Mouse (Mus musculus): ENCODE measurements around the gene Gm5724. TPM values are rescaled to one million over a fixed set of nuclear protein-coding genes. Genes with fewer than 3 reads are reported as not detected.

The Gm5724 gene
- polyA plus RNA-seq (2015; fragmentation: Nextera tagmentation; extraction: Ambion mirVana), result not detected in 2 replicates

- Histone ChIP-seq H3K4me2 (no peak within 1 kb of the TSS), H3K4me3 (replicated peaks) (no peak within 1 kb of the TSS), H3K9ac (no peak within 1 kb of the TSS), H3K27ac (no peak within 1 kb of the TSS), H3K36me3 (no peaks in the 10 kb centered on the region), H3K9me3 (replicated peaks) (no peaks in the 10 kb centered on the region), H3K4me1 (no peaks in the 10 kb centered on the region), H3K27me3 (no peaks in the 10 kb centered on the region)
- no peak for ATAC-seq (replicated peaks; ENCODE audit: low FRiP score)
- WGBS, result 86% methylated on average over 3 of the region's 3 CpGs
Observed at GRCm38 (mm10) chr6:141773710-141774109, at the start of gene Gm5724. Gene Gm5724, minus strand, starts transcription at chr6:141773810.

GRCm38 (mm10) chr6:141797837-141798236, 24.2 kb upstream of the Gm5724 start:
- H3K4me3 ChIP-seq (replicated peaks), result no peak overlapping the region
- ATAC-seq (replicated peaks; ENCODE audit: low FRiP score), result peak; percentile 67; the same call in 1 of the 2 replicates
- H3K4me1 ChIP-seq, result no peaks in the 10 kb centered on the region
- no peaks in the 10 kb centered on the region for H3K36me3 ChIP-seq
- H3K27me3 ChIP-seq, result no peaks in the 10 kb centered on the region
- H3K9ac ChIP-seq, result no peak overlapping the region
- H3K9me3 ChIP-seq (replicated peaks), result no peaks in the 10 kb centered on the region
- H3K27ac ChIP-seq, result no peak overlapping the region
- WGBS, result 29% methylated on average over 1 of the region's 1 CpGs
- no peak overlapping the region for H3K4me2 ChIP-seq

GRCm38 (mm10) chr6:141774476-141774875, 866 bp upstream of the Gm5724 start:
- Histone ChIP-seq H3K4me2 (no peak overlapping the region), H3K9me3 (replicated peaks) (no peaks in the 10 kb centered on the region), H3K4me1 (no peaks in the 10 kb centered on the region), H3K4me3 (replicated peaks) (no peak overlapping the region), H3K36me3 (no peaks in the 10 kb centered on the region), H3K27ac (no peak overlapping the region), H3K9ac (no peak overlapping the region), H3K27me3 (no peaks in the 10 kb centered on the region)
- ATAC-seq (replicated peaks; ENCODE audit: low FRiP score), result no peak
- 80% methylated on average over 2 of the region's 2 CpGs for WGBS

- H3K36me3 ChIP-seq, result no peaks in the 10 kb centered on the region
- no peak overlapping the region for H3K27ac ChIP-seq
- ATAC-seq (replicated peaks; ENCODE audit: low FRiP score), result no peak
- H3K27me3 ChIP-seq, result no peaks in the 10 kb centered on the region
- H3K4me2 ChIP-seq, result no peak overlapping the region
- H3K9me3 ChIP-seq (replicated peaks), result no peaks in the 10 kb centered on the region
- H3K4me1 ChIP-seq, result 0 out of 2 replicates have a peak, but pooled peaks cover 4% of the 10 kb centered on the region
- no peak overlapping the region for H3K4me3 ChIP-seq (replicated peaks)
- no peak overlapping the region for H3K9ac ChIP-seq
Observed at GRCm38 (mm10) chr6:141691246-141691645, 82.4 kb downstream of the Gm5724 start.

DNA sequence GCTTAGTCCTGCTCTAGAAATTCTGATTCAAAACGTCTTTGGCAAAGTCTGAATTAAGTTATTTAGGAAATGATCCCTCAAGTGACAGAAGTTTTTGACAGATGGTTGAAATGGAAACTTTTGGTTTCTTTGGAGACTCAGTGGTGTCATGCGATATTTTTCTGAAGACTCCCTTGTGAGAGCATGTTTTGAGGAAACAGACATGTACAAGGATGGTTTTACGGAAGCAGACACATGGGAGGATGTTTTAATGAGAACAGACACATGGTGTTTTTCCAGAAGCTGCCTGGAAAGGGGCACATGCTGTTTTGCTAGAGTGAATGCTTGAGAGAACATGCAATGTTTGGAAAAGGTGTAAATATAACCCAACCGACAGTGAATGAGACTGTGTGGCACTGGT, 86.6 kb downstream of the Gm5724 start:
- no peaks in the 10 kb centered on the region for H3K36me3 ChIP-seq
- H3K9ac ChIP-seq, result no peak overlapping the region
- WGBS, result 44% methylated on average over 4 of the region's 4 CpGs
- H3K9me3 ChIP-seq (replicated peaks), result no peaks in the 10 kb centered on the region
- no peak overlapping the region for H3K4me3 ChIP-seq (replicated peaks)
- no peak overlapping the region for H3K4me2 ChIP-seq
- no peaks in the 10 kb centered on the region for H3K27me3 ChIP-seq
- no peak overlapping the region for H3K27ac ChIP-seq
- 0 out of 2 replicates have a peak, but pooled peaks cover 4% of the 10 kb centered on the region for H3K4me1 ChIP-seq
- ATAC-seq (replicated peaks; ENCODE audit: low FRiP score), result no peak

Other genes starting within 250 kb of the Gm5724 start
- 0.10 and 0.15 TPM in 2 replicates for gene Slco1c1, start 249.4 kb downstream of the Gm5724 start, polyA plus RNA-seq (2015; fragmentation: Nextera tagmentation; extraction: Ambion mirVana)
- 0.13 TPM in 1 of 2 replicates, not detected in the other for gene Slco1b2, start 144.3 kb downstream of the Gm5724 start, polyA plus RNA-seq (2015; fragmentation: Nextera tagmentation; extraction: Ambion mirVana)
- 3.5 and 4.5 TPM in 2 replicates for gene Slco1a4, start 82.4 kb upstream of the Gm5724 start, polyA plus RNA-seq (2015; fragmentation: Nextera tagmentation; extraction: Ambion mirVana)
- not detected in 2 replicates for gene Slco1a1, start 173.2 kb upstream of the Gm5724 start, polyA plus RNA-seq (2015; fragmentation: Nextera tagmentation; extraction: Ambion mirVana)
- gene Gm6614, start 237.6 kb upstream of the Gm5724 start, polyA plus RNA-seq (2015; fragmentation: Nextera tagmentation; extraction: Ambion mirVana), result not detected in 2 replicates

All from kidney, embryonic 15.5 days (tissue).